Mouse (Mus musculus) kidney, postnatal 10 days (tissue): ENCODE results near the gene Gpc5.
A peak's percentile ranks its signal among the peaks of the same experiment; 100 is the strongest.

ENCODE experiments used
- DNase-seq: peaks from one replicate; pipeline ENCODE4 v3.0.0; 2021; ENCODE audit warnings: mixed read lengths

Gpc5 gene

GRCm38 (mm10) chr14:115869127-115869526, 777.1 kb downstream of the Gpc5 start:
- DNase-seq = peak; percentile 10

DNA sequence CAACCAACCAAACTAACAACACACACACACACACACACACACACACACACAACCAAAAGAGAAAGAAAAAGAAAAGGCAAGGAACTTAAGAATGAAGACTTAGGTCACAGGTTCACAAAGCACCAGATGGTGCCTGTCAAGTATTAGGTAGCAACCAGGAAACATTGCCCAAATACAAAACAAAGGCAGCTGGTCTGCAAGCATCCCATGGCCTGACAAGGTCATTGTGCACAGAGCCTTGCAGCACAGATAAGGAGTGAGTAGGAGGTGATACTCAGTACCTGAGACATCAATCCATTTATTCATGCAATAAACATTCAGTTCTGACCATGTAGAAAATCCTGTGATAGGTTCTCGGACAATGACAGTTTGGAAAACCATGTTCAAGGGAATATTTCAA, 884.0 kb downstream of the Gpc5 start:
- no peak for DNase-seq

- no peak for DNase-seq
Observed at GRCm38 (mm10) chr14:115979233-115979632, 887.2 kb downstream of the Gpc5 start.

- DNase-seq = no peak
Observed at GRCm38 (mm10) chr14:115990764-115991163, 898.7 kb downstream of the Gpc5 start.

GRCm38 (mm10) chr14:115993520-115994106, 901.6 kb downstream of the Gpc5 start:
- DNase-seq = no peak

DNA sequence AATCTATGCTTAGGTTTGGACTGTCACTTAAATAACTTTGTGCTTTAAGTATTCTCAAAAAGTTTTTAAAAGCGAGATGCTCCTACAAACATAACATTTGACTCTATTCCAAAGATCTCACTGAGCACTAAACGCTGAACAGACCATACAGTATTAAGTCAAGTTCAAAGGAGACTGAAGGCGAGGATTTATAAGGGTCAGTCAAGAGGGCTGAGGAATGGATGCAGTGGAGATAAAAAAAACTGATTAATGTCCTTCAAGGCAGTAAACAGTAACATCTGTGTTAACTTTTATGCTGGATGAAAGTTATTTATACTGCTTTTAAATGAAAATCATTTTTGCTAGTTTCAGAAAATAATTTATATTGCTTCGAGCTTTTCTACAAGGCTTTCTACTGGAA, 906.9 kb downstream of the Gpc5 start:
- DNase-seq = no peak

- DNase-seq = no peak
Observed at GRCm38 (mm10) chr14:116087010-116087409, 995.0 kb downstream of the Gpc5 start.

DNA sequence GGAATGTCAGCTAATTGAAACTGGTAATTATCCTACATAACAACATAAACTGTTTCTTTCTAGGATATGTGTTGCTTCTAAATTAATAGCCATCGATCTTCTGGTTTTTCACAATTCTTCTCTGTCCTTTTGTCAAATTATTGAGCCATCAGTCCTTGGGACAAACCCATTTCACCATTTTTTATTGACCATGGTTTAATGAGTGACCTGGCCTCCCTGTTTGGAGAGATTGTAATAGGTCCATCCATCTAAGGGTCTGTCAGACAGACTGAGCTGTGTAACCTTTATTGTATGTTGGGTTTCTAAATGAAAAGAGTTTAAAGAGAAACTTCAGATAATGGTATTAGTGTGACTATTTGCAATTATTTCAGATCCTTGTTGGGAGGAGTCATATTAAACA, 1035.9 kb downstream of the Gpc5 start:
- no peak for DNase-seq

DNA sequence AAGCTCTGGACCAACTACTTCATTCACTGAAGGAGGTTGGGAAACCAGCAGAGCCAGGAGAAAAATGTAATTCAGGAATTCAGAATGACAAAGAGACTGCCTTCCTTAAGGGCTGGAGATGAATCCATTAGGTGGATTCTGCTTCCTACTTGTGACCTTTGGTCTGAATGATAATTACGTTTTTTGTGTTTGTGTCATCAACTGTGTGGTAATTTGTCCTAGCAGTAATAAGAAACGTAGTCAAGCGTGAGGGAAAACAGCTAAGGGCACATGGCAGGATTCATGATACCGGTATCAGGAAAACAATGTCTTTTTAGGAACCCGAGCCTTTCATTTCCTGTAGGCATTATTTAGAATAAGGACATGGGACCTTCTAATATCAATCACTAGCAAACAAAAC, 1045.3 kb downstream of the Gpc5 start:
- DNase-seq = no peak

DNA sequence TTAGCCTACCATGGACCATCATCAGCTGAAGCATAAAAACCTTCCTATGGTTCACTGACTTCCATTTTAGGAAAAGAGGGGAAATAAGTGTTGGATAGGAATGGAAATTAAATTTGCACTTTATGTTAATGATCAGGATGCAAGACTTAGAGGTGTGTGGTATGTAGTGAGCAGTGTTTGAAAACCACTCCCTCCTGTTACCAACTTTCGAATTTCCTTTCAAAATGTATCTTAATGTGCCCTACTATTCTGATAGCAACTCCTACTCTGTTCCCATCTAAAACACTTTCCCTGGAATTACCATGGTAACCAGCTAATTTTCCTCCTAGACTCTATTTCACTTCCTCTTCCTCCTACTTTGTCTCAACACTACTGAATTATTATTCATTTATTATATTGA, 1045.8 kb downstream of the Gpc5 start:
- DNase-seq = no peak

- DNase-seq = no peak
Observed at GRCm38 (mm10) chr14:116162586-116162985, 1070.6 kb downstream of the Gpc5 start.

- no peak for DNase-seq
Observed at GRCm38 (mm10) chr14:116167401-116167800, 1075.4 kb downstream of the Gpc5 start.

DNA sequence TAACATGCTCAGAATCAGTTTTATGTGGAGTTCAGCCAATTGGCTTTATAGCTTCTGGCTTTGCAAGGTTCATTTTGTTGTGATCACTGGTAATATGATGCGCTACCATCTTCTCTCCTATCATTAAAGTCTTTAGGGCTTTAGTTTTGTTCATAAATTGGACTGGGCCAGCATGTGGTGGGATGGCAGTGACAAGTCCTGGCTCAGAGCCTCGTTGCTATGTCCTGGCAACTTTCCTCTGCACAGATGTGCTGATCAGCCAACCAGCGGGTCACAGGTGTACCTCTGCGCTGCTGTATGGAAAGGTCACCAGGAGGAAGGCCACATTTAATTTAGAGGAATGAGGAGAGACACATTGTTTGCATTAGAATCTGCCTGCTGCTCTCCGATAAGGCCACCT, 1077.1 kb downstream of the Gpc5 start:
- DNase-seq = no peak

DNA sequence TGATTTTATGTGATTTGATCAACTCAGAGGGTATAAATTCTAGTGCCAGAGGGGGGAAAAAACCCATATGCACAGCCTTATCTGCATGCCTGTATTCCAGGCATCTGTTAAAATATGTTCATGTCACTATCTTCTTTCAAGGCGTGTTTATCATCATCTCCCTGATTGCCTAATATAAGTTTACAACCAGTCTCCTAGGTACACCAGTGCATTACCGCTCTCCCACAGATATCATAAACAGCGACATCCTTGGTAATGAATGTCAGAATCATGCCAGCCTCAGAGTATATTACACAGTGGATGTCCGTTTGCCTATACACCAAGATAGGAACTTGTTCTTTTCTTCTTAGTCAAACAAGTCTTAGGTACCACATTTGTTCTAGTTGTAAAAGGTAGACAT, 1095.0 kb downstream of the Gpc5 start:
- DNase-seq = no peak

- DNase-seq = peak; percentile 61
Observed at GRCm38 (mm10) chr14:116206977-116207376, 1115.0 kb downstream of the Gpc5 start.

DNA sequence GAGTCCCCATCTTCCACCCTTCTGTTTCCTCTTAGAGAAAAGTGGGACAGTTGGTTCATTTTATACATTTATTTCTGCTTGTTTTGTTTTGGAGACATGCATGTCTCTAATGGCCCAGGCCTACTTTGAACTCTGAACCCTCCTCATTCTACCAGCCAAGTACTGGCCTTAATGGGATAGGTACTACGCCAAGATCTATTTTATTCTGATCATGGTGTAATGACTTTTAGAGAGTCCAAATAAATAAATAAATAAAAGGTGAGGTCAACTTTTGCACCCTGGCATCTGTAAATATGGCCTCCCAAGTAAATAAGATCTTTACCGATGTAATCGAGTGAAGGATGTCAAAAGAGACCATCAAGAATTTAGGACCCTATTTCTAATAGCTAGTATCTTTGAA, 1116.6 kb downstream of the Gpc5 start:
- no peak for DNase-seq

DNA sequence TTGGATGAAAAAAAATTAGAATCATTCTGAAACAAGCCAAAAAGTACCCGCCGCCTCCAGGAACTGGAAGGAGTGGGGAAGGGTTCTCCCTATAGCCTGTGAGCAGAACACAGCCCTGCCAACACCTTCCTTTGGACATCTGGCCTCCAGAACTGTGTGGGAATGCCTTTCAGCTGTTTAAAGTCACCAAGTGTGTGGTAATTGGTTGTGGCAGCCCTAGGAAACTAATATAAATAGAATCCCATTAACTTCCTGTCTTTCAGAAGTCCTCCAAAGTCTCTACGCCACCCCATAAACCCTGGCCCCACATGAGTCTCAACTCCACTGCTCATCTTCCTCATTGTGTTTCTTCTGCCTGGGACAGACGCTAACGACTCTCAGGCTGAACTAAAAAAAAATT, 1117.0 kb downstream of the Gpc5 start:
- no peak for DNase-seq

- DNase-seq = no peak
Observed at GRCm38 (mm10) chr14:116210304-116210703, 1118.3 kb downstream of the Gpc5 start.

GRCm38 (mm10) chr14:116212029-116212428, 1120.0 kb downstream of the Gpc5 start:
- no peak for DNase-seq

DNA sequence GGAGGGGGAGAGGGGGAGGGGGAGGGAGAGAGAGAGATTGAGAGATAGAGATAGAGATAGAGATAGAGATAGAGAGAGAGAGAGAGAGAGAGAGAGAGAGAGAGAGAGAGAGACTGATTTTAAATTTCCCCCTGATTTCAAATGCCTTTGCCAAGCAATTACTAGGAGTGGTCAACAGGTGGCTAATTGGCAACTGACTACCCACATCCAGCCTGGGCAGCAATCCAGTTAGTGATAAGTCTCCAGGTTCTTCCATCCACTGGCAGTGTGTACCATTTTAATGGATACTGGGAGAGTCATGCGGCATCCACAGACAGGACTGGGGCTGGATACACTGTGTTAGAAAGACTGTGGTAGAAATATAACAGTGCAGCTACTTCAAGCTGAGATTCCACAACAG, 1166.1 kb downstream of the Gpc5 start:
- no peak for DNase-seq

- no peak for DNase-seq
Observed at GRCm38 (mm10) chr14:116308541-116308940, 1216.5 kb downstream of the Gpc5 start.

DNA sequence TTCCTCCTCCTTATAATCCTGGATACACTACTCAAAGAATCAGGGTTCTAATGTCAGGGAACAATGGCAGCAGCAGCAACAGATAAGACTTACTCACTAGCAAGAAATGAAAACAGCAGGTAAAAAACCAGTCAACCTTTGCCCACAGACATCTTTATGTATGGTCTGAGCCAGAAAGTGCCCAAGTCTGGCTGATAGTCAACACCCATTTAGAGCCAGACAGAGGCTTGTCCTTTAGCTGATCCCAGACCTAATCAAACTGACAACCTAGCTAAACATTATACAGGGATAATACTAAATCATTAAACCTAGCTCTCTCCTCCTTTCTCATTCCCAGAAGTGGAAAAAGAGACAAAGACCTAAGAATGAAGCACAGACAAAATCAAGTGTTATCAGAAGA, 1225.5 kb downstream of the Gpc5 start:
- no peak for DNase-seq

GRCm38 (mm10) chr14:116336182-116336581, 1244.2 kb downstream of the Gpc5 start:
- no peak for DNase-seq

DNA sequence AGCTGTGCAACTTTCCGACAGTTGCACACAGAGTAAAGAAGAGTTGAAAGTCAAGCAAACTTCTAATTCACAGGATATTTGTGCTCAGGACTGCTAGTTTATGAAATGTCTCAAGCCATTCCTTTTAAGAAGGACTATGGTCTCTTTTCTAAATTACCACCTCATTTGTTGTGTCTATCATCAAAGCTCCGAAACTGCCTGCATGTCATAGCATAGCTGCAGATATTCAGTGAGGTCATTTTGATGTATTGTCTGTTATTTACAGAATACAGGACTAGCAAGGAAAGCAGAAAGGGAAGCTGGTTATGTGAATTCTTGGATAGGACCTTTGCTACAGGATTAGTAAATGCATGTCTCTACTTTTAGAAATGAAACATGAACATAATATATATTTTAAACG, 1246.4 kb downstream of the Gpc5 start:
- no peak for DNase-seq

- no peak for DNase-seq
Observed at GRCm38 (mm10) chr14:116348560-116348959, 1256.5 kb downstream of the Gpc5 start.

DNA sequence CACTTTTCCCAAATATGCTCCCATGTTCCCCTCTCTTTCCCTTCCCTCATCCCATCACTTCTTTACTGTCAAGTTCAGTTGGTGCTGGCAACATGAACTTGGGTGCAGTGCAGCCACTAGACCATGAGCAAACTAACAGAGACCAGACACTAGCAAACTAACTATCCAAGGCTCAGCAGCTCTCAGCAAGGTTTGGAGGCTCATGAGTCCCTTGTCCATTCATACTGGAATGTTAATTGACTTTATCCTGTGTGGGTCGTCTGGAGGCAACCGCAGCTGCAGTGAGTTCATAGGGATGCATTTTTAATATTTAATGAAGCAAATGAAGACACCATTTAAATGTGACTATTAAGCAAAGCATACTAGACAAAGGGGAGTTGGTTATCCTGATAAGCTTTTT, 1292.6 kb downstream of the Gpc5 start:
- no peak for DNase-seq
